Mouse (Mus musculus) liver, embryonic 15.5 days (tissue): ENCODE measurements around the gene Mybpc3. TPM values are rescaled to one million over a fixed set of nuclear protein-coding genes. Genes with fewer than 3 reads are reported as not detected.

Experiments used
- ATAC-seq: fragments of 200-750 bp; cut with Nextera tagmentation; 2 replicates; pipeline ENCODE4 v1.8.0; 2017; ENCODE audit warnings: moderate number of reproducible peaks, mild to moderate bottlenecking, moderate library complexity; ENCODE audit not compliant: insufficient read depth
- H3K27ac ChIP-seq: fragments of 300-500 bp; sonication (generic); replicated peaks from 2 replicates; pipeline ENCODE4 v1.5.1; 2015; ENCODE audit warnings: mild to moderate bottlenecking, inconsistent platforms
- H3K27me3 ChIP-seq: fragments of 300-500 bp; sonication (generic); 2 replicates; pipeline ENCODE4 v1.6.1; 2015; ENCODE audit warnings: mild to moderate bottlenecking, inconsistent platforms
- H3K36me3 ChIP-seq: fragments of 300-500 bp; sonication (generic); replicated peaks from 2 replicates; pipeline ENCODE4 v1.6.1; 2015; ENCODE audit warnings: moderate library complexity, mild to moderate bottlenecking, inconsistent platforms
- H3K4me1 ChIP-seq: fragments of 300-500 bp; sonication (generic); replicated peaks from 2 replicates; pipeline ENCODE4 v1.6.1; 2015; ENCODE audit warnings: inconsistent platforms
- H3K4me2 ChIP-seq: fragments of 300-500 bp; sonication (generic); 2 replicates; pipeline ENCODE4 v1.6.1; 2015; ENCODE audit warnings: moderate library complexity, mild to moderate bottlenecking, inconsistent platforms
- H3K4me3 ChIP-seq: fragments of 300-500 bp; sonication (generic); replicated peaks from 2 replicates; pipeline ENCODE4 v1.5.1; 2015; ENCODE audit warnings: mild to moderate bottlenecking, inconsistent platforms
- H3K9ac ChIP-seq: fragments of 300-500 bp; sonication (generic); 2 replicates; pipeline ENCODE4 v1.6.1; 2015; ENCODE audit warnings: moderate library complexity, mild to moderate bottlenecking, inconsistent platforms
- H3K9me3 ChIP-seq: fragments of 300-500 bp; sonication (generic); replicated peaks from 2 replicates; pipeline ENCODE4 v1.6.1; 2016; ENCODE audit warnings: inconsistent platforms
- WGBS: fragments of 180-500 bp; shearing (Covaris S2); methylation state at CpG from one replicate; pipeline ENCODE4 v1.1.7; 2015; ENCODE audit warnings: mixed read lengths; ENCODE audit not compliant: insufficient replicate concordance; 5-methylcytosine and 5-hydroxymethylcytosine counted together
- polyA plus RNA-seq: library from polyadenylated mRNA; unstranded; fragments of >200 nt; fragmentation: Nextera tagmentation; extraction: Ambion mirVana; gene quantifications from 2 replicates; pipeline ENCODE4 v1.2.1, GENCODE M21; 2015

The Mybpc3 gene
- polyA plus RNA-seq, 1 experiment from 2014 or later = 0.17 TPM

GRCm38 (mm10) chr2:91080784-91081513 is 37.0 kb upstream of the Mybpc3 start:
- no peaks in the 10 kb centered on the region for H3K9me3 ChIP-seq
- no peak for ATAC-seq
- 0 out of 2 replicates have a peak overlapping the region, but pooled peaks have one; percentile 21 for H3K4me2 ChIP-seq
- peaks cover 13% of the 10 kb centered on the region; the same call in 1 of the 2 replicates for H3K27me3 ChIP-seq
- H3K27ac ChIP-seq = peak overlapping the region; percentile 16; the same call in 1 of the 2 replicates
- no peak overlapping the region for H3K9ac ChIP-seq
- no peaks in the 10 kb centered on the region for H3K36me3 ChIP-seq
- H3K4me1 ChIP-seq = peaks cover 33% of the 10 kb centered on the region
- 49% methylated on average over 8 of the region's 8 CpGs for WGBS
- no peak overlapping the region for H3K4me3 ChIP-seq

- 48% methylated on average over 13 of the region's 13 CpGs for WGBS
- H3K4me1 ChIP-seq = peaks cover 37% of the 10 kb centered on the region
- H3K27ac ChIP-seq = peak within 1 kb of the TSS; percentile 67
- no peaks in the 10 kb centered on the region for H3K36me3 ChIP-seq
- ATAC-seq = no peak
- peak within 1 kb of the TSS; percentile 14 for H3K4me3 ChIP-seq
- no peaks in the 10 kb centered on the region for H3K9me3 ChIP-seq
- H3K9ac ChIP-seq = peak within 1 kb of the TSS; percentile 21
- peak within 1 kb of the TSS; percentile 34 for H3K4me2 ChIP-seq
- H3K27me3 ChIP-seq = peaks cover 13% of the 10 kb centered on the region; the same call in 1 of the 2 replicates
Observed at GRCm38 (mm10) chr2:91081775-91082695, 35.9 kb upstream of the Mybpc3 start, which contains the start of gene Spi1. Gene Spi1, plus strand, starts transcription at chr2:91082390.

- Histone ChIP-seq H3K27ac (peak overlapping the region; percentile 67), H3K27me3 (peaks cover 11% of the 10 kb centered on the region; the same call in 1 of the 2 replicates), H3K4me3 (peak overlapping the region; percentile 14), H3K4me2 (peak overlapping the region; percentile 34), H3K36me3 (no peaks in the 10 kb centered on the region), H3K4me1 (peaks cover 39% of the 10 kb centered on the region), H3K9me3 (no peaks in the 10 kb centered on the region), H3K9ac (peak overlapping the region; percentile 21)
- ATAC-seq = peak; percentile 60
- 16% methylated on average over 11 of the region's 11 CpGs for WGBS
Observed at GRCm38 (mm10) chr2:91082844-91083243, 35.1 kb upstream of the Mybpc3 start.

GRCm38 (mm10) chr2:91083366-91083940 is 34.5 kb upstream of the Mybpc3 start:
- Histone ChIP-seq H3K4me1 (peaks cover 43% of the 10 kb centered on the region), H3K4me2 (peak overlapping the region; percentile 34), H3K36me3 (no peaks in the 10 kb centered on the region), H3K27me3 (peaks cover 7% of the 10 kb centered on the region; the same call in 1 of the 2 replicates), H3K4me3 (peak overlapping the region; percentile 14), H3K27ac (peak overlapping the region; percentile 67), H3K9ac (peak overlapping the region; percentile 21; the same call in 1 of the 2 replicates), H3K9me3 (no peaks in the 10 kb centered on the region)
- ATAC-seq = no peak
- 21% methylated on average over 1 of the region's 1 CpGs for WGBS

- no peak overlapping the region for H3K9ac ChIP-seq
- peak overlapping the region; percentile 67 for H3K27ac ChIP-seq
- peaks cover 42% of the 10 kb centered on the region for H3K4me1 ChIP-seq
- no peaks in the 10 kb centered on the region for H3K9me3 ChIP-seq
- H3K27me3 ChIP-seq = no peaks in the 10 kb centered on the region; the same call in 1 of the 2 replicates
- H3K4me2 ChIP-seq = peak overlapping the region; percentile 34
- no peaks in the 10 kb centered on the region for H3K36me3 ChIP-seq
- H3K4me3 ChIP-seq = 0 out of 2 replicates have a peak overlapping the region, but pooled peaks have one; percentile 14
- 56% methylated on average over 15 of the region's 15 CpGs for WGBS
- ATAC-seq = peak; percentile 17; the same call in 1 of the 2 replicates
Observed at GRCm38 (mm10) chr2:91084179-91084820, 33.6 kb upstream of the Mybpc3 start.

- H3K4me2 ChIP-seq = no peak overlapping the region; the same call in 1 of the 2 replicates
- 72% methylated on average over 14 of the region's 14 CpGs for WGBS
Observed at GRCm38 (mm10) chr2:91085494-91086391, 32.2 kb upstream of the Mybpc3 start.

GRCm38 (mm10) chr2:91086392-91087237 is 31.3 kb upstream of the Mybpc3 start:
- H3K9me3 ChIP-seq = no peaks in the 10 kb centered on the region
- 58% methylated on average over 9 of the region's 9 CpGs for WGBS
- no peak overlapping the region for H3K9ac ChIP-seq
- no peaks in the 10 kb centered on the region for H3K27me3 ChIP-seq
- H3K4me3 ChIP-seq = no peak overlapping the region
- no peak for ATAC-seq
- H3K27ac ChIP-seq = peak overlapping the region; percentile 21; the same call in 1 of the 2 replicates
- no peak overlapping the region; the same call in 1 of the 2 replicates for H3K4me2 ChIP-seq
- H3K36me3 ChIP-seq = no peaks in the 10 kb centered on the region
- H3K4me1 ChIP-seq = peaks cover 52% of the 10 kb centered on the region

More at GRCm38 (mm10) chr2:91085494-91086391, 32.2 kb upstream of the Mybpc3 start:
- H3K27ac ChIP-seq = 0 out of 2 replicates have a peak overlapping the region, but pooled peaks have one; percentile 25
- H3K36me3 ChIP-seq = no peaks in the 10 kb centered on the region
- no peak overlapping the region for H3K9ac ChIP-seq
- peaks cover 52% of the 10 kb centered on the region for H3K4me1 ChIP-seq
- H3K9me3 ChIP-seq = no peaks in the 10 kb centered on the region
- H3K4me3 ChIP-seq = no peak overlapping the region
- no peak for ATAC-seq
- H3K27me3 ChIP-seq = no peaks in the 10 kb centered on the region

GRCm38 (mm10) chr2:91087453-91087852 is 30.5 kb upstream of the Mybpc3 start:
- H3K9ac ChIP-seq = no peak overlapping the region
- ATAC-seq = no peak
- H3K9me3 ChIP-seq = no peaks in the 10 kb centered on the region
- H3K4me3 ChIP-seq = no peak overlapping the region
- 60% methylated on average over 9 of the region's 9 CpGs for WGBS
- H3K4me2 ChIP-seq = no peak overlapping the region
- peaks cover 48% of the 10 kb centered on the region for H3K4me1 ChIP-seq
- no peaks in the 10 kb centered on the region for H3K27me3 ChIP-seq
- peak overlapping the region; percentile 59; the same call in 1 of the 2 replicates for H3K27ac ChIP-seq
- no peaks in the 10 kb centered on the region for H3K36me3 ChIP-seq

- H3K4me2 ChIP-seq = no peak overlapping the region
- no peak overlapping the region for H3K9ac ChIP-seq
- peaks cover 40% of the 10 kb centered on the region for H3K4me1 ChIP-seq
- no peaks in the 10 kb centered on the region for H3K27me3 ChIP-seq
- no peak for ATAC-seq
- peak overlapping the region; percentile 69; the same call in 1 of the 2 replicates for H3K27ac ChIP-seq
- no peaks in the 10 kb centered on the region for H3K36me3 ChIP-seq
- H3K4me3 ChIP-seq = no peak overlapping the region
- WGBS = 31% methylated on average over 9 of the region's 9 CpGs
- H3K9me3 ChIP-seq = no peaks in the 10 kb centered on the region
Observed at GRCm38 (mm10) chr2:91088987-91089386, 29.0 kb upstream of the Mybpc3 start.
